Mouse (Mus musculus): ENCODE measurements around the gene Dact3. TPM values are rescaled to one million over a fixed set of nuclear protein-coding genes. Genes with fewer than 3 reads are reported as not detected.
A peak's percentile ranks its signal among the peaks of the same experiment; 100 is the strongest.

Gene Dact3
- total and polyA plus RNA-seq, 3 experiments = 0.31 to 2.1 TPM; not detected in 1

DNA sequence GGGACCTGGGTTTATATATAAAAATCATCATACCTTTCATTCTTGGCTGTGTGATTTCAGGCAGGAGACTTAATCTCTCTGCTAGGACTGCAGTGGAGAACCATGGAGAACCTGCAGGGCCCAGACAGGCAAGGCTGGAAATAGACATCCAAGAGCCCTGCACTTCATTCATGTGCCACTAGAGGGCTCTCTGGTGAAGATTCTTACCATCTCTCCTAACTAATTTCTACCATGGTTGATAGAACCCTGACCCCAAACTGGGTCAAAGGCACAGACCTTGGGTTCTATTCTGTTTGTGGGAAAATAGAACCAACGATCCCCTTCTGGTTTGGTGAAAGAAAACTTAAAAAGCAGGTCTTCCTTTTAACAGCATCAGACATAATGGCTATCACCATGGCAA lies 55.7 kb downstream of the Dact3 start:
- TF ChIP-seq MAX (IDR thresholded peaks at IDR 0.05; ENCODE audit: low read length) (no peak), ELF1 (IDR thresholded peaks at IDR 0.05; ENCODE audit: low read depth, low read length) (no peak), RAD21 (IDR thresholded peaks at IDR 0.05; ENCODE audit: low read depth, low read length) (peak; percentile 26), SIN3A (IDR thresholded peaks at IDR 0.05; ENCODE audit: low read length) (no peak), CHD1 (IDR thresholded peaks at IDR 0.05; ENCODE audit: low read depth, low read length) (no peak), CTCF (IDR thresholded peaks at IDR 0.05 in 2 of 3, conservative IDR thresholded peaks at IDR 0.05 in 1 of 3; ENCODE audit: control insufficient read depth in 1 of 3, insufficient read depth in 1 of 3, low read depth in 2 of 3, low read length in 3 of 3, poor library complexity in 1 of 3, severe bottlenecking in 1 of 3) (peak; percentile 56 to 88 (median 76)), ETS1 (IDR thresholded peaks at IDR 0.05; ENCODE audit: low read depth, low read length) (no peak), SMC3 (IDR thresholded peaks at IDR 0.05; ENCODE audit: low read depth, low read length) (peak; percentile 56)

DNA sequence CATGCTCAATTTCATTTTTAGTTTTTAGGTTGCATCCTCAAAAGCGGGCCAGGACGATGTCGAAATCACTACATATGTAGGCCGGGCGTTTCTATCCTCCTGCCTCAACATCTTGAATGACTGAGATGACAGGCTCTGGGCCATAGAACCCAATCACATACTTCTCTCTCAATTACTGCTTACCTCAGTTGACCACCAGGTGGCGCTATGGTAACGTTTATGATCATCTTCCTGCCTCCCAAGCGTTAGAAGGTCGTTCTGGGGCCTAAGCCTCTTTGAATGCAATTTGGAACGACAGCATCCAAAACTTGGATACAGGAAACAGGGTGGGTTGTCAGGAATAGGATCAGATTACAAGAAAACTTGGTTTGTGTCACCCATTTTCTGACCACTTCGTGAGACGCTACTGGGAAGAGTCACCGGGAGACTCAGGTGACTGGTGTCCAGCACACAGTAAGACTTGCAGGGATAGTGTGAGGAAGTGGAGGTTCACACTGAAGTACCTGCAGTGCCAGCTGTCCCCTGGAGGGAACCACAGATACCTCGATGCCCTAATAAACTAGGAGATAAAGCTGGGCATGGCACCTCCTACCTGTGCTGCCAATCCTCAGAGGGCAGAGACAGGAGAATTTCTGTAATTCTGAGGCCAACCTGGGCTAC lies 57.0 kb downstream of the Dact3 start:
- peak; percentile 93 for DNase-seq (ENCODE audit: low read depth, low spot score)
- H3K27ac ChIP-seq (ENCODE audit: control insufficient read depth, low read depth, low read length) = no peak overlapping the region
- H3K4me3 ChIP-seq (ENCODE audit: control insufficient read depth in 1 of 2, insufficient read depth in 1 of 2, low read depth in 2 of 2, low read length in 2 of 2) = no peak overlapping the region
- H3K27me3 ChIP-seq (ENCODE audit: control insufficient read depth in 1 of 2, insufficient read depth in 2 of 2, low read length in 2 of 2) = no peaks in the 10 kb centered on the region
- no peaks in the 10 kb centered on the region; a peak in 1 of 4 replicates for H3K4me1 ChIP-seq (ENCODE audit: control insufficient read depth in 1 of 2, insufficient read depth in 2 of 2, low read length in 2 of 2)
- H3K9ac ChIP-seq (ENCODE audit: control insufficient read depth, low read depth, low read length, poor library complexity, severe bottlenecking) = no peak overlapping the region
- no peaks in the 10 kb centered on the region for H3K9me3 ChIP-seq (replicated peaks; ENCODE audit: insufficient read depth, low read length)
- TF ChIP-seq CTCF (IDR thresholded peaks at IDR 0.05 in 2 of 3, conservative IDR thresholded peaks at IDR 0.05 in 1 of 3; ENCODE audit: control insufficient read depth in 1 of 3, insufficient read depth in 1 of 3, low read depth in 2 of 3, low read length in 3 of 3, poor library complexity in 1 of 3, severe bottlenecking in 1 of 3) = peak; percentile 70 to 98 (median 77)
- no peak for TF ChIP-seq E2F4 (IDR thresholded peaks at IDR 0.05; ENCODE audit: borderline replicate concordance, low read depth, low read length)
- TF ChIP-seq MYC (IDR thresholded peaks at IDR 0.05; ENCODE audit: low read depth, low read length) = no peak
- TF ChIP-seq RAD21 (IDR thresholded peaks at IDR 0.05; ENCODE audit: low read depth, low read length) = peak; percentile 93
- peak; percentile 89 for TF ChIP-seq SMC3 (IDR thresholded peaks at IDR 0.05; ENCODE audit: low read depth, low read length)
- peak; percentile 56; the same call in 1 of the 2 replicates for TF ChIP-seq SIN3A (IDR thresholded peaks at IDR 0.05; ENCODE audit: low read length)
- TF ChIP-seq ZC3H11A (IDR thresholded peaks at IDR 0.05; ENCODE audit: low read depth, low read length) = peak; percentile 87
- H3K36me3 ChIP-seq (ENCODE audit: control insufficient read depth in 1 of 2, insufficient read depth in 2 of 2, low read length in 2 of 2) = no peaks in the 10 kb centered on the region
- no peaks in the 10 kb centered on the region for H3K79me2 ChIP-seq (ENCODE audit: control insufficient read depth, insufficient read depth, low read length, poor library complexity)

More for the DNA sequence above, 55.7 kb downstream of the Dact3 start:
- H3K27ac ChIP-seq (ENCODE audit: control insufficient read depth, low read depth, low read length) = no peak overlapping the region
- DNase-seq (ENCODE audit: low read depth, low spot score) = peak; percentile 79
- no peak overlapping the region for H3K4me3 ChIP-seq (ENCODE audit: control insufficient read depth in 1 of 2, insufficient read depth in 1 of 2, low read depth in 2 of 2, low read length in 2 of 2)
- H3K9me3 ChIP-seq (replicated peaks; ENCODE audit: insufficient read depth, low read length) = no peaks in the 10 kb centered on the region
- no peaks in the 10 kb centered on the region for H3K27me3 ChIP-seq (ENCODE audit: control insufficient read depth in 1 of 2, insufficient read depth in 2 of 2, low read length in 2 of 2)
- H3K36me3 ChIP-seq (ENCODE audit: control insufficient read depth in 1 of 2, insufficient read depth in 2 of 2, low read length in 2 of 2) = no peaks in the 10 kb centered on the region
- H3K79me2 ChIP-seq (ENCODE audit: control insufficient read depth, insufficient read depth, low read length, poor library complexity) = no peaks in the 10 kb centered on the region
- no peaks in the 10 kb centered on the region; a peak in 1 of 4 replicates for H3K4me1 ChIP-seq (ENCODE audit: control insufficient read depth in 1 of 2, insufficient read depth in 2 of 2, low read length in 2 of 2)
- no peak overlapping the region for H3K9ac ChIP-seq (ENCODE audit: control insufficient read depth, low read depth, low read length, poor library complexity, severe bottlenecking)

Measured in MEL (cell line).